Mouse (Mus musculus): ENCODE measurements around the gene Cdk4. TPM values are rescaled to one million over a fixed set of nuclear protein-coding genes. Genes with fewer than 3 reads are reported as not detected.

Gene Cdk4
- polyA plus RNA-seq, 1 experiment from 2014 or later, result 209 TPM

DNA sequence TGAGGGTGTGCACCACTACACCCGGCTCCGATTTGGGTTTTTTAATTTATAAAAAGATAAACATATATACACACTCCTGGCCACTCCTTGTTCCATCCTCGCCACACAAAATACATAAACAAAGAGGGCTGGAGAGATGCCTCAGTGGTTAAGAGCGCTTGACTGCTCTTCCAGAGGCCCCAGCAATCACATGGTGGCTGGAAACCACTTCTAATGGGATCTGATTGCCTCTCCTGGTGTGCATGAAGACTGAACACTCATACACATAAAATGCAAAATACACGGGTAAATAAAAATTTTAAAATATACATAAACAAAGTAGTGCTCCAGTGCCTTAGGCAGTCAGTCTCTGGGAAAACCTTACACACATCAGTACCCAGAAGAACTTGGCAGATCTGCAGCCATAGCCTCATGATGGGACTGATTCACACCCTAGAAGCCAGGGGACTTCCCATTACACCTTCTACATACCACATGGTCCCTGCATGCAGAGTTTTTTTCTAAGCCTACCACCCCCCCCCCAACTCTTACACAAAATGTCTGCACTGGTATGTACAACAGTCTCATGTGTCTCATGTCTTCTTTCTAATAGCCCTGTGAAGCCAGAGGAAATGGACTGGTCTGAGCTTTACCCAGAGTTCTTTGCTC is 20.7 kb upstream of the Cdk4 start:
- Histone ChIP-seq H3K36me3 (replicated peaks; ENCODE audit: insufficient read depth, low read length) (peaks cover 3% of the 10 kb centered on the region; the same call in 1 of the 2 replicates), H3K4me1 (ENCODE audit: insufficient read depth) (peaks cover 11% of the 10 kb centered on the region), H3K27ac (ENCODE audit: low read depth) (0 out of 2 replicates have a peak overlapping the region, but pooled peaks have one; percentile 52), H3K4me3 (ENCODE audit: low read depth, low read length) (peak overlapping the region; percentile 72), H3K9me3 (ENCODE audit: low read length) (no peaks in the 10 kb centered on the region), H3K27me3 (ENCODE audit: insufficient read depth, low read length) (peaks cover 9% of the 10 kb centered on the region), H3K4me2 (ENCODE audit: low read depth, low read length) (peak overlapping the region; percentile 90), H3K9ac (replicated peaks) (peak overlapping the region; percentile 62)
- no peak for DNase-seq
- ATAC-seq, result no peak; the same call in 1 of the 2 replicates
- TF ChIP-seq EP300 (IDR thresholded peaks at IDR 0.05; ENCODE audit: low read depth), result no peak
- TF ChIP-seq CTCF (IDR thresholded peaks at IDR 0.05; ENCODE audit: low read depth), result no peak
- WGBS (ENCODE audit: insufficient replicate concordance), result 12% methylated on average over 5 of the region's 5 CpGs

DNA sequence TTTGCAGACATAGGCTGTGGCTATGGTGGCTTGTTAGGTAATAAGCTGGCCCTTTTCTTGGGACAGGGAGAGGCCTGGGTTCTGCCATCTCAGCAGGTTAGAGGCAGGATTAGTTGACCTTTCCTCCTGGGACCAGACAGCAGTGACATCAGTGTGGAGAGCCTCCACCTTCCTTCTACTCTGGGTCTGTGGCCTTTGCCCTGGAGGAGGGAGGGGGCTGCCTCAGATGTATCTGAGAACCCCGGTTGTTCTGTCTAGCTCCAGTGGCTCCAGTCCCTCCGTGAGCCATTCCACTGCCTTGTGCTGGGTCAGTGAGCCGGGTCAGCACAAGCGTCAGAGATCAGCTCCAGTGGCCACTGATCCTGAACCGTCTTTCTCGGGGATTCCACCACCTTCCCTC is 20.1 kb upstream of the Cdk4 start:
- Histone ChIP-seq H3K4me2 (ENCODE audit: low read depth, low read length) (no peak overlapping the region), H3K27me3 (ENCODE audit: insufficient read depth, low read length) (peaks cover 15% of the 10 kb centered on the region)

DNA sequence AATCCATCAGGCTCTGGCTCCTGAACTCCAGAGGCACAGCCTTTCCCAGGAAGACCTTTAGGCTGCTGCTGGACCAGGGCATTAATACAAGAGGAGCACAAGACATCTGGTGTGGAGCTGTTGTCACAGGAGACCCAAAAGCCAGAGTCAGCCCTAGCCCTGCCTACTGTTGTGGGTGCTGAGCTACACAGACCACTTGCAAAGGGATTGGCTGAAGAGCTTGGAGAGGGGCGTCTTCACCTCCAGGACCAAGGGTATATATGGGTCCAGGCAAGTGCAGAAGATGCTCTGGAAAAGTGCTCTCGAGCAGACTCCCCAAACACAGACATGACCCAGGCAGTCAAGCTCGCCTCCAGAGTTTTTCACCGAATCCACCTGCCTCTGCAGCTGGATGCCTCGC is 15.4 kb upstream of the Cdk4 start, which contains the start of gene Cyp27b1:
Gene Cyp27b1, plus strand, starts transcription at position 297 of the 400 bp plus-strand sequence.
- no peak for ATAC-seq
- Histone ChIP-seq H3K4me3 (ENCODE audit: low read depth, low read length) (peak within 1 kb of the TSS; percentile 17; the same call in 1 of the 2 replicates), H3K4me2 (ENCODE audit: low read depth, low read length) (peak within 1 kb of the TSS; percentile 48), H3K4me1 (ENCODE audit: insufficient read depth) (peaks cover 13% of the 10 kb centered on the region), H3K27me3 (ENCODE audit: insufficient read depth, low read length) (peaks cover 44% of the 10 kb centered on the region), H3K9me3 (ENCODE audit: low read length) (no peaks in the 10 kb centered on the region), H3K36me3 (replicated peaks; ENCODE audit: insufficient read depth, low read length) (peaks cover 3% of the 10 kb centered on the region; the same call in 1 of the 2 replicates), H3K27ac (ENCODE audit: low read depth) (no peak within 1 kb of the TSS), H3K9ac (replicated peaks) (no peak within 1 kb of the TSS)
- WGBS (ENCODE audit: insufficient replicate concordance), result 31% methylated on average over 5 of the region's 5 CpGs
- DNase-seq, result no peak
- no peak for TF ChIP-seq EP300 (IDR thresholded peaks at IDR 0.05; ENCODE audit: low read depth)

More for the DNA sequence above, 20.1 kb upstream of the Cdk4 start:
- peaks cover 3% of the 10 kb centered on the region; the same call in 1 of the 2 replicates for H3K36me3 ChIP-seq (replicated peaks; ENCODE audit: insufficient read depth, low read length)
- no peak for DNase-seq
- H3K9ac ChIP-seq (replicated peaks), result no peak overlapping the region
- no peaks in the 10 kb centered on the region for H3K9me3 ChIP-seq (ENCODE audit: low read length)
- no peak overlapping the region for H3K4me3 ChIP-seq (ENCODE audit: low read depth, low read length)
- 88% methylated on average over 6 of the region's 6 CpGs for WGBS (ENCODE audit: insufficient replicate concordance)
- peaks cover 11% of the 10 kb centered on the region for H3K4me1 ChIP-seq (ENCODE audit: insufficient read depth)
- H3K27ac ChIP-seq (ENCODE audit: low read depth), result no peak overlapping the region
- TF ChIP-seq CTCF (IDR thresholded peaks at IDR 0.05; ENCODE audit: low read depth), result no peak
- no peak for ATAC-seq

DNA sequence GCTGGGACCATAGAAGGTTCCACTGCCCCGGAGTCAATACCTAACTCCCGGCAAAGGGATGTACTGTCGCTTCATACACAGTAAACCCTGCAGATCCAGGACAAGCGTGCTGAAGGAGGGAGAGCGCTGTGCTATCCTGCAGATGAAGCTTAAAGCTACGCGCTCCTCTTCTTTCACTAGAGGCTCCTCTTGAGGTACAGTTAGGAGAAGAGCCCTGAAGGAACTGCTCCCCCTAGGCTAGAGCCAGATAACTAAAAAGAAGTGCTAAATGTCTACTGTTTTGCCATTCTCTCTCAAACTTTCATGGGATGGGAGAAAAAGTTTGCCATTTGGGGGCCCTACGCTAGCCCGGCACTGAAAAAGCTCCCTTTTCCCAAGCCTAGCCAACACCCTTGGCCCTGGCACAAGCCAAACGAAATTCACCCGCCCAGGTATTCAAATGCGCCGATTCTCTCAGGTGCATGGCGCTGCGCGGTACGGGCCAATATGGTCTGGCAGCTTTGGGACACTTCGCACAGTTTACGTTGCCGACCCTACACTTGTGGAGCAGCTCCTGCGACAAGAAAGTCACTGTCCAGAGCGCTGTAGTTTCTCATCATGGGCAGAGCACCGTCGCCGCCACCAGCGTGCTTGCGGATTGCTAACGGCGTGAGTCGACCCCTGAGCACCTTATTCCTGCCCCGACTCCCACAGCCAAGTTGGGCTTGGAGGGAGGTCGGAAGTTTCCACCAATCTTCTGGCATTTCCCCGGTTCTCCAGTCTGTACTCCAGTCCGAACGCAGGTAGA is 14.5 kb upstream of the Cdk4 start:
- ATAC-seq, result no peak
- TF ChIP-seq CTCF (IDR thresholded peaks at IDR 0.05; ENCODE audit: low read depth), result no peak
- no peak for TF ChIP-seq EP300 (IDR thresholded peaks at IDR 0.05; ENCODE audit: low read depth)
- peaks cover 12% of the 10 kb centered on the region for H3K4me1 ChIP-seq (ENCODE audit: insufficient read depth)
- peak overlapping the region; percentile 17; the same call in 1 of the 2 replicates for H3K4me3 ChIP-seq (ENCODE audit: low read depth, low read length)
- H3K4me2 ChIP-seq (ENCODE audit: low read depth, low read length), result peak overlapping the region; percentile 48
- whole genome bisulfite sequencing (ENCODE audit: insufficient replicate concordance), result 6% methylated on average over 35 of the region's 35 CpGs
- no peak for DNase-seq
- peaks cover 3% of the 10 kb centered on the region; the same call in 1 of the 2 replicates for H3K36me3 ChIP-seq (replicated peaks; ENCODE audit: insufficient read depth, low read length)
- H3K27me3 ChIP-seq (ENCODE audit: insufficient read depth, low read length), result peaks cover 46% of the 10 kb centered on the region
- H3K9ac ChIP-seq (replicated peaks), result no peak overlapping the region
- no peak overlapping the region for H3K27ac ChIP-seq (ENCODE audit: low read depth)
- no peaks in the 10 kb centered on the region for H3K9me3 ChIP-seq (ENCODE audit: low read length)

DNA sequence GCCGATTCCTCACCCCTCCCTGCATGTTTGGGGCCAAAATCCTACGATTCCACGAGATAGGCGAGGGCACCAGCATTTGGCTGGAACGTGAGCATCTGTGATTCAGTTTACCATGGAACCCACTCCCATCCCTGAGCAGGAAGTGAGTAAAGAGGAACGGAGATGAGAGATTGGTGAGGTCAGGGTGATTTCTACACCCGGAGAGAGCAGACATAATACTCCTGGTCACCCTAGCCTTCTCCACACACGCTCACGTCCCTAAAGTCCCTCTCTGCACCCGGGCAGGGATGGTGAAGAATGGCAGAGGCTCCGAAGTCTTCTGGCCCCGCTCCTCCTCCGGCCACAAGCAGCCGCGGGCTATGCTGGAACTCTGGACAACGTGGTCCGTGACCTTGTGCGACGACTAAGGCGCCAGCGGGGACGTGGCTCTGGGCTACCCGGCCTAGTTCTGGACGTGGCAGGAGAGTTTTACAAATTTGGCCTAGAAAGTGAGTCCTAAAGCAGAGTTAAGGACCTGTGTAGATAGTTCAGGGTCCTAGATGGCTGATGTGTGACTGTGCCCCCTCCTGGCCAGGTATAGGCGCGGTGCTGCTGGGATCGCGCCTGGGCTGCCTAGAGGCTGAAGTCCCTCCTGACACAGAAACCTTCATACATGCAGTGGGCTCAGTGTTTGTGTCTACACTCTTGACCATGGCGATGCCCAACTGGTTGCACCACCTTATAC is 13.8 kb upstream of the Cdk4 start:
- TF ChIP-seq EP300 (IDR thresholded peaks at IDR 0.05; ENCODE audit: low read depth) (no peak), CTCF (IDR thresholded peaks at IDR 0.05; ENCODE audit: low read depth) (peak; percentile 43)
- WGBS (ENCODE audit: insufficient replicate concordance), result 7% methylated on average over 29 of the region's 29 CpGs
- Histone ChIP-seq H3K4me1 (ENCODE audit: insufficient read depth) (peaks cover 12% of the 10 kb centered on the region), H3K4me2 (ENCODE audit: low read depth, low read length) (peak overlapping the region; percentile 48), H3K9ac (replicated peaks) (no peak overlapping the region), H3K4me3 (ENCODE audit: low read depth, low read length) (peak overlapping the region; percentile 17), H3K27ac (ENCODE audit: low read depth) (no peak overlapping the region), H3K36me3 (replicated peaks; ENCODE audit: insufficient read depth, low read length) (peaks cover 3% of the 10 kb centered on the region; the same call in 1 of the 2 replicates), H3K9me3 (ENCODE audit: low read length) (no peaks in the 10 kb centered on the region), H3K27me3 (ENCODE audit: insufficient read depth, low read length) (peaks cover 46% of the 10 kb centered on the region)
- peak; percentile 20 for DNase-seq
- ATAC-seq, result peak; percentile 26; the same call in 1 of the 2 replicates

DNA sequence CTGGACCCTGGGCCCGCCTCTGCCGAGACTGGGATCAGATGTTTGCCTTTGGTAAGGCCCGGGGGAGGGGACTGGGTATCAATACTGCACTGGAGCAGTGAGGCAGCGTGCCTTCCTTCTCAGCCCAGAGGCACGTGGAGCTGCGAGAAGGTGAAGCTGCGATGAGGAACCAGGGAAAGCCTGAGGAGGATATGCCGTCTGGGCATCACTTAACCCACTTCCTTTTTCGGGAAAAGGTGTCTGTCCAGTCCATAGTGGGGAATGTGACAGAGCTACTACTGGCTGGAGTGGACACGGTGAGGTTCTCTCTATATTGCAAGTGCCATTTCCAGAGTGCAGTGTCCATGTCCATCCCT is 13.2 kb upstream of the Cdk4 start:
- 7% methylated on average over 10 of the region's 10 CpGs for WGBS (ENCODE audit: insufficient replicate concordance)
- Histone ChIP-seq H3K4me1 (ENCODE audit: insufficient read depth) (peaks cover 12% of the 10 kb centered on the region), H3K4me3 (ENCODE audit: low read depth, low read length) (no peak overlapping the region), H3K9me3 (ENCODE audit: low read length) (no peaks in the 10 kb centered on the region), H3K36me3 (replicated peaks; ENCODE audit: insufficient read depth, low read length) (no peaks in the 10 kb centered on the region; the same call in 1 of the 2 replicates), H3K9ac (replicated peaks) (no peak overlapping the region), H3K27ac (ENCODE audit: low read depth) (no peak overlapping the region), H3K27me3 (ENCODE audit: insufficient read depth, low read length) (peaks cover 51% of the 10 kb centered on the region), H3K4me2 (ENCODE audit: low read depth, low read length) (no peak overlapping the region)
- no peak for TF ChIP-seq EP300 (IDR thresholded peaks at IDR 0.05; ENCODE audit: low read depth)
- TF ChIP-seq CTCF (IDR thresholded peaks at IDR 0.05; ENCODE audit: low read depth), result no peak
- no peak for DNase-seq
- peak; percentile 14; the same call in 1 of the 2 replicates for ATAC-seq

All from liver, postnatal 0 days (tissue).